Mouse (Mus musculus) lung, postnatal 0 days (tissue): Measurements from ENCODE around the gene Arl4a.

Experiments
- CTCF ChIP-seq: IDR thresholded peaks from 2 replicates; pipeline ENCODE4 v1.5.1; 2016; ENCODE audit warnings: antibody characterized with exemption, mild to moderate bottlenecking
- EP300 ChIP-seq: IDR thresholded peaks from 2 replicates; pipeline ENCODE4 v1.6.1; 2016; ENCODE audit warnings: antibody characterized with exemption, mild to moderate bottlenecking, control low read depth

DNA sequence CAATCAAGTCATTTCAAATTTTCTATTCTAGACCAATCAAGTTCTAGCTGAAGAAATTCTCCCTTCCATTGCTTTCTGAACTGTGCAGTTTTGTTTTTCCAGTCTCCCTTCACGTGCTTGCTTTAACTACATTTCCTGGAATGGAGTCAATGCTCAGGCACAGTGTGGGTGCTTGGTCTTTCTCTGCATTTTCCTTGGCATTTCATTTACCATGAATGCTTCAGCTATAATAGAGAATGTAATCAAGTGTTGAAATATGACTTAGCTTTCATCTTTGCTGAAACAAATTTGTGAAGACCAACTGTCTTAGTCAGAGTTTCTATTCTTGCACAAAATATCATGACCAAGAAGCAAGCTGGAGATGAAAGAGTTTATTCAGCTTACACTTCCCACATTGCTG lies 58.0 kb downstream of the Arl4a start:
- TF ChIP-seq CTCF (no peak), EP300 (no peak)
